Mouse (Mus musculus) hindbrain, embryonic 13.5 days (tissue): ENCODE data around the gene Hpn. TPM values are rescaled to one million over a fixed set of nuclear protein-coding genes. Genes with fewer than 3 reads are reported as not detected.

ENCODE experiments used
- ATAC-seq: fragments of 200-750 bp; cut with Nextera tagmentation; 2 replicates; pipeline ENCODE4 v1.8.0; 2017; ENCODE audit warnings: moderate TSS enrichment; ENCODE audit not compliant: low FRiP score
- H3K27ac ChIP-seq: fragments of 300-500 bp; sonication (generic); 2 replicates; pipeline ENCODE4 v1.5.1; 2015; ENCODE audit warnings: inconsistent platforms, mild to moderate bottlenecking, moderate library complexity
- H3K27me3 ChIP-seq: fragments of 300-500 bp; sonication (generic); 2 replicates; pipeline ENCODE4 v1.6.1; 2015; ENCODE audit warnings: mild to moderate bottlenecking, inconsistent platforms
- H3K36me3 ChIP-seq: fragments of 300-500 bp; sonication (generic); 2 replicates; pipeline ENCODE4 v1.6.1; 2015; ENCODE audit warnings: mild to moderate bottlenecking, inconsistent platforms
- H3K4me1 ChIP-seq: fragments of 300-500 bp; sonication (generic); replicated peaks from 2 replicates; pipeline ENCODE4 v1.6.1; 2015; ENCODE audit warnings: inconsistent platforms
- H3K4me2 ChIP-seq: fragments of 300-500 bp; sonication (generic); 2 replicates; pipeline ENCODE4 v1.6.1; 2015; ENCODE audit warnings: inconsistent platforms, mild to moderate bottlenecking, moderate library complexity
- H3K4me3 ChIP-seq: fragments of 300-500 bp; sonication (generic); 2 replicates; pipeline ENCODE4 v1.5.1; 2015; ENCODE audit warnings: mild to moderate bottlenecking, inconsistent platforms
- H3K9ac ChIP-seq: fragments of 300-500 bp; sonication (generic); 2 replicates; pipeline ENCODE4 v1.6.1; 2015; ENCODE audit warnings: mild to moderate bottlenecking, inconsistent platforms
- H3K9me3 ChIP-seq: fragments of 300-500 bp; sonication (generic); 2 replicates; pipeline ENCODE4 v1.6.1; 2016; ENCODE audit warnings: inconsistent platforms
- WGBS: fragments of 180-500 bp; shearing (Covaris S2); methylation state at CpG from one replicate; pipeline ENCODE4 v1.1.7; 2015; 5-methylcytosine and 5-hydroxymethylcytosine counted together
- polyA plus RNA-seq: library from polyadenylated mRNA; unstranded; fragments of >200 nt; fragmentation: Nextera tagmentation; extraction: Ambion mirVana; gene quantifications from 2 replicates; pipeline ENCODE4 v1.2.1, GENCODE M21; 2015

The Hpn gene
- polyA plus RNA-seq, 1 experiment from 2014 or later = 0.65 TPM

DNA sequence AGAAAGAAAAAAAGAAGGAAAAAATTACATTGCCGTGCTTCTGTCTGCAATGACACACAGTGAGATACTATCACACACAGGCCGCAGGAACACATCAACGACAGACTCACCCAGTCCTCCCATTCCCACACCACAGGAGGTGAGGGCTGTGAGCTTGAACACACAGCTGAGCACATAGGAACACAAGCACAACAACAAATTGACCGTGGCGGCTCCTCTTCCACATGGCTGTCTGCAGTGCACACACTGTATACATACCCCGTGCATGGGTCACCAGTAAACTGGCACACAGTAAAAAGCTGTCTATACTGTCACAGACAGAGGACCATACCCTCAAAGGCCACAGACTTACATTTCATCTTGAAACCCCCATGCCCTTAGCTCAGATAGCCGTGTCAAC is 58.6 kb downstream of the Hpn start:
- WGBS = 81% methylated on average over 7 of the region's 7 CpGs
- no peak for ATAC-seq
- Histone ChIP-seq H3K27me3 (peaks cover 39% of the 10 kb centered on the region), H3K4me2 (no peak overlapping the region), H3K4me1 (peaks cover 33% of the 10 kb centered on the region), H3K27ac (no peak overlapping the region), H3K9ac (no peak overlapping the region), H3K4me3 (no peak overlapping the region), H3K36me3 (no peaks in the 10 kb centered on the region), H3K9me3 (no peaks in the 10 kb centered on the region)

DNA sequence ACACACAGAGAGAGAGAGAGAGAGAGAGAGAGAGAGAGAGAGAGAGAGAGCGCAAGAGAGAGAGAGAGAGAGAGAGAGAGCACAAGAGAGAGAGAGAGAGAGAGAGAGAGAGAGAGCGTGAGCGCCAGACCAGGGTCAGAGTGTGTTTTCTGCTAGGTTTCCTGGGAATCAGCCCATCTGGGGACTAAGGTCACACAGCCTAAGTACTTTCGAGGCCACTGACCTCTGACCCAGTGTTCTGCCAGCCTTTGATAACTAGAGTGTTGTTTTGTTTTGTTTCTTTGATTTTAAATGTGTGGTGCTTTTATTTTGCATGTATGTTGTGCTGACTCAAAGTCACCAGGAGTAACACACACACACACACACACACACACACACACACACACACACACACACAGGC is 59.2 kb downstream of the Hpn start:
- WGBS = 31% methylated on average over 4 of the region's 4 CpGs

DNA sequence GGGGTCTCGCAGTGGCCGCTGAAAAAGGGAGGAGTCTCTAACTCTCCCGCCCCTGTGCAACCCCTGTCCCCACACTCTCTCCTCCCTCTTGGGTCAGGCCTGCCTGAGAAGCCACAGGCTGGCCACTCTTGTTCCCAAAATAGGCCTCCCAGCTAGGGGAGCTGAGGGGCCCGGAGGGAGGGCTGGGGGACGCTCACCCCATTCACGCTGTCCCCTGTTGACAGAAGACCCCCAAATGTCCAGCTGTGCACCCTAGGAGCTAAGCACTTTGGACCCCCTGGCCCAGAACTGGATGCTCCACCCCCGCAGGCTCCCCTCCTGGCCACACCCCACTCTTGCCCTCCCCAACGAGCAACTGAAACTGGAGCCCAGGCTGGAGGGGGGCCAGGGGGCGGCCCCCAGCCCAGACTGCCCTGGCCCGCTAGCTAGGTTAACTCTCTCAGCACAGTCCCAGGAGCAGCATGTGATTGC is 59.7 kb downstream of the Hpn start:
- Histone ChIP-seq H3K27ac (no peak overlapping the region), H3K4me3 (no peak overlapping the region), H3K27me3 (peaks cover 49% of the 10 kb centered on the region), H3K9me3 (no peaks in the 10 kb centered on the region), H3K4me1 (peaks cover 44% of the 10 kb centered on the region), H3K4me2 (peak overlapping the region; percentile 23; the same call in 1 of the 2 replicates), H3K36me3 (no peaks in the 10 kb centered on the region), H3K9ac (peak overlapping the region; percentile 24; the same call in 1 of the 2 replicates)
- no peak for ATAC-seq
- 4% methylated on average over 9 of the region's 10 CpGs for WGBS

More for the DNA sequence above, 59.2 kb downstream of the Hpn start:
- H3K27me3 ChIP-seq = peaks cover 44% of the 10 kb centered on the region
- H3K27ac ChIP-seq = no peak overlapping the region
- no peak for ATAC-seq
- no peak overlapping the region for H3K4me2 ChIP-seq
- no peak overlapping the region for H3K9ac ChIP-seq
- peaks cover 39% of the 10 kb centered on the region for H3K4me1 ChIP-seq
- H3K36me3 ChIP-seq = no peaks in the 10 kb centered on the region
- no peaks in the 10 kb centered on the region for H3K9me3 ChIP-seq
- no peak overlapping the region for H3K4me3 ChIP-seq

DNA sequence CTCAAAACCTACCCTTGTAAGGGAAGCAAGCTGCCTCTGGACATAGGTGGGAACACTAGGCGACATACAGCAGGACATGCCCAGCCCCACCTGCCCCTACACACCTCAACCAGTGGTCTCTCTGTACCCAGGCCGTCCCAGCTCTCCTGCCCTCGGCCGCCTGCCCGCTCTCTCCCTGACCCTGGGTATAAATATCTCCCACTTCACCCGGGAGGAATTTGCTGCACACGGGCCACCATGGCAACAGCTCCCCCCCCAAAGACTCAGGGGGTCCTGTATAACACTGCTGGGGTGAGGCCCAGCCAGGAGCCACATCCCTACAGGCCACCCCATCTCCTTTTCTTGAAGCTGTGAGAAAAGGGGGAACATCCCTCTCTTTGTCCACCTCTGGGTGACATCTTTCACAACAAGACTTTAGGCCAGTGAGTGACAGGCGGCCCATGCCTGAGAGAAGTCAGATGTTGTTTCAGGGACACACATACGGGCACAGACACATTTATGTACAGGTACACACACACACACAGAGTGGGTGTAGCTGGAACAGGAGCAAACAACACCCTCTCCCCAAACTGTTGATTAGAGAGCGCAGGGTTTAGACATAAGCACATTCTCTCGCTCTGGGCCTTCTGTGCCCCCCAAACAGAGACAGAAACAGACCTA is 60.3 kb downstream of the Hpn start:
- 40% methylated on average over 11 of the region's 11 CpGs for WGBS
- Histone ChIP-seq H3K9me3 (no peaks in the 10 kb centered on the region), H3K4me2 (peak overlapping the region; percentile 23; the same call in 1 of the 2 replicates), H3K36me3 (no peaks in the 10 kb centered on the region), H3K27me3 (peaks cover 53% of the 10 kb centered on the region), H3K27ac (no peak overlapping the region), H3K4me1 (peaks cover 50% of the 10 kb centered on the region), H3K9ac (peak overlapping the region; percentile 24; the same call in 1 of the 2 replicates), H3K4me3 (no peak overlapping the region)
- ATAC-seq = no peak

DNA sequence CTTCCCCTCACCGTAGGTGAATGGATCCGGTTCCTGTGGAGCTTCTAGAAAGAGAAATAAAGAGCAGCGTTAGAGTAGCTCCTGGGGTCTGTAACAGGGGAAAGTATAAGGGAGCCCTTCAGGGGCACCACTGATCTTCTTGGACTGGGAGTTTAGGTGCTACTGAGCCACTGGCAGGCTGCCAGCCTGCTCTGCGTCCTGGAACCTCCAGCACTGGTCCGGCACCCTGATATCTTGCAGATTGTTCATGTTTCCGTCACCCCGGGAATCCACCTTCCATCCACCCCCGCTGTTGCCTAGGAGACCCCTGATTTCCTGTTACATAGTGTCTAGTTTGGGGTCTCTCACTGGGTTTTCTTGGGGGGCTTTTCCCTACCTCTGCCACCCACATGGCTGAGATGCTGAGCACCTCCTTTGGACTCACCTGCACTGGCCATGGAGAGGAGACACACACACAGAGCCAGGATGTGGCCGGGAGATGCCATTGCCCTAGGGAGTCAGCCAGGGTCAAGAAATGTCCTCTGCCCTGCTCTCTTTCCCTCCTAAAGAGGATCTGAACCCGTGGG is 61.1 kb downstream of the Hpn start:
- no peaks in the 10 kb centered on the region for H3K9me3 ChIP-seq
- H3K9ac ChIP-seq = no peak overlapping the region; the same call in 1 of the 2 replicates
- peaks cover 58% of the 10 kb centered on the region for H3K4me1 ChIP-seq
- H3K36me3 ChIP-seq = no peaks in the 10 kb centered on the region
- ATAC-seq = no peak
- 26% methylated on average over 10 of the region's 10 CpGs for WGBS
- no peak overlapping the region for H3K4me2 ChIP-seq
- H3K4me3 ChIP-seq = no peak overlapping the region
- H3K27ac ChIP-seq = no peak overlapping the region
- H3K27me3 ChIP-seq = peaks cover 53% of the 10 kb centered on the region

DNA sequence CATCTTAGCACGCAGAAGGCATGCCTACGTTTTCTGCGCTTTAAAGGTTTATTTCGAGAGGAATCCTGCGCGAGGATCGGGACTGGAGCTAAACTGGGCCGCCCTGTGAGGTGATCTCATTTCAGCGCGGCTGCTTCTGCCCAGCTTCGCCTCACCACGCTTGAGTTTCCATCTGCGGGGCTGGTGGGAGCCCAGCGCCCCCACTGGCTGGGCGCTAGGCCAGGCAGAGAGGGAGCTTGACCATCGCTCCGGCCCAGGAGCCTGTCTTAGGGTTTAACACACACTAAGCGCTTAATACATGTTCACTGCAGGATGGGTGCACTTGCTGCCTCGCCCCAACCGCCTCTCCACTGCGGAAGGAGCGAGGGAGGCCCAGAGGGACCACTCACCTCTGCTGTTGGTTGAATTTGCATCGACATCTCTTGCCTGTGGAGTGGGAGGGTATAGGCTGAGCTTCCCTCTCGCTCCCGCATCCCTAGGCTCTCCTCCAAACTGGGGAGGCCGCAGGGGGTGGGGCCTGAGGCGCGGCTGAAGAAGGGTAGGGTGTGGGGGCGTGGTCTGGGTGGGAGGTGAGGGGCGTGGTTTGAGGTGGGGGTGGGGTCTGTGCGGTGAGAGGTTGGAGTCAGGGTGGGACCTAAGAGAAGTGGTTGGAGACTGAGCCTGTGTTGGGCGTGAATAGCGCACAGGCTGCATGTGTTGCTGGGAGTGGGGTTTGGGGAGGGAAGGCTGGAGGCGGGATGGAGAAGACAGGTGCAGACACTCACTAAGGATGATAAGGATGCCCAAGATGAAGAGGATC is 62.3 kb downstream of the Hpn start:
- H3K27me3 ChIP-seq = peaks cover 63% of the 10 kb centered on the region
- under 1% methylated on average over 34 of the region's 34 CpGs for WGBS

DNA sequence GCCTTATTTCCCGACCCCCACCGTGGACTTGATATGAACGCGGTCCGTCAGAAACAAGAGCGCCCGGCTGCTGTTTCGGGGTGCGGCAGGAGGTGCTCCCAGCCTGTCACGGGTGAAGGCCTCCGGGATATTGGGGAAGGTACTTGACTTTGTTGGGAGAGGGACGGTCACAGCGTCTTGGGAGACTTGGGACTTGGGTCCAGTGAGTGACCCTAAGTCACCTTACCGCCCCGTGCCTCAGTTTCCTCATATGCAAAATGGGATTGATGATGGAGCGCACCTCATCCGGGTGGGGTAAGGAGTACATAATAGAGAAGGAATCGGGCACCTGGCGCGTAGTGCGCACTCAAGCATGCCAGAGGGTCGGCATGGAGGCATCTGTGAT is 62.8 kb downstream of the Hpn start:
- Histone ChIP-seq H3K9ac (peak overlapping the region; percentile 39), H3K27me3 (peaks cover 69% of the 10 kb centered on the region), H3K27ac (no peak overlapping the region), H3K4me2 (peak overlapping the region; percentile 62), H3K4me1 (peaks cover 58% of the 10 kb centered on the region), H3K36me3 (no peaks in the 10 kb centered on the region), H3K4me3 (peak overlapping the region; percentile 24), H3K9me3 (no peaks in the 10 kb centered on the region)
- ATAC-seq = no peak
- 2% methylated on average over 22 of the region's 22 CpGs for WGBS

More for the DNA sequence above, 62.3 kb downstream of the Hpn start:
- Histone ChIP-seq H3K9ac (peak overlapping the region; percentile 39), H3K4me3 (peak overlapping the region; percentile 24), H3K9me3 (no peaks in the 10 kb centered on the region), H3K27ac (no peak overlapping the region), H3K4me2 (peak overlapping the region; percentile 62), H3K4me1 (peaks cover 58% of the 10 kb centered on the region), H3K36me3 (no peaks in the 10 kb centered on the region)
- ATAC-seq = peak; percentile 15; the same call in 1 of the 2 replicates

DNA sequence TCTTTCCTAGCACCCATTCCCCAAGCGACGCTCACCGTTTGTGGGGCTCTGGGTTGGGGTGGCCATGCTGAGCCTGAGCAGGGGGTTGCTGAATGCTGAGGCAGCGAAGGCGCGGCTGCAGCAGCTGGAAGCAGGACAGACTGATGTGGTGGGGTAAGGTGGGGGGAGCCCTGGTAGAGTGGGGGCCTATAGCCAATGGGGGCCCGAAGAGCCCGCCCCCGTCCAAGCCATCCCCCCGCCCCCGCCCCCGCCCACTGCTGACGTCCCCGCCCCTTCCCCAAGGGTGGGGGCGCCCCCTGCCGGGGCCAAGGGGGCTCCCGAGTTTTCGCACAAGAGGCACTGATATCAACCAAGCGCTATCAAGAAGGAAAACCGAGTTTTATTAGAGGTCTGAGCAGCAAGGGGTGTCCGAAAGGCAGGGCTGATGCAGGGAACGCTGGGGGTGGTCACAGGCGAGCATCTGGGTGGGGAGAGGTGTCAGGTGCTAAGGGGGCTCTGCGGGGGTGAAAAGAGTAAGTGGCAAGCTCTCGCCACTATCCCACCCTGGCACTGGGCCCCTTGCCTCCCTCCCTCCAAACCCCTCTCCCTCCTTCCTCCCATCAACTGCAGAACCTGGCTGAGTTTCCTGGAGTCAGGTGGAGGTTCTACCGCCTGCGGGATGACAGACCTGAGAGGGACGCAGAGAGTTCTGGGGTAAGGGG is 63.6 kb downstream of the Hpn start, which contains the start of gene Fxyd7:
Fxyd7 (minus strand) TSS at position 147 of the 701 bp plus-strand sequence.
- H3K4me1 ChIP-seq = peaks cover 58% of the 10 kb centered on the region
- H3K4me3 ChIP-seq = peak within 1 kb of the TSS; percentile 42
- no peaks in the 10 kb centered on the region for H3K9me3 ChIP-seq
- ATAC-seq = peak; percentile 21
- H3K36me3 ChIP-seq = no peaks in the 10 kb centered on the region
- peak within 1 kb of the TSS; percentile 62 for H3K4me2 ChIP-seq
- WGBS = 1% methylated on average over 27 of the region's 28 CpGs
- H3K27me3 ChIP-seq = peaks cover 70% of the 10 kb centered on the region
- peak within 1 kb of the TSS; percentile 69 for H3K9ac ChIP-seq
- H3K27ac ChIP-seq = peak within 1 kb of the TSS; percentile 77

DNA sequence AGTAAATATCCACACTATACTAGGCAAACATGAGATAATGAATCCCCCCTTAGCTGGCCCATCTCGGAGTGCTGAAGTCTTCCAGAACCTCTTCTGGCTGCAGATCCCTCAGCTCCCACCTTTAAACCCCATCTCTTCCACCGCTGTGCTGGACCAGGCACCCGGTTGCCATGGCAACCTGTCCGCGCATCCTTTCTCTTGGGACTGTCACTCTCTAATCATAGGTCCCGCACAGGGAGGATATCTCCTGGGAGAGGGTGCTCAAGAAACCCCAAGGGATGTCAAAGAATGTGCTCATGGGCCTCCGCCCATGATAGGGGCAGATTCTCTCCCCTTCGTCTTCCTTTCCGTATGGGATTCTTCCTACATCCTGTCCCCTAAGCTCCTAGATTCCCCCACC is 64.2 kb downstream of the Hpn start:
- peak; percentile 37 for ATAC-seq
- peak overlapping the region; percentile 77; the same call in 1 of the 2 replicates for H3K27ac ChIP-seq
- H3K9me3 ChIP-seq = no peaks in the 10 kb centered on the region
- H3K4me1 ChIP-seq = peaks cover 58% of the 10 kb centered on the region
- WGBS = 2% methylated on average over 9 of the region's 9 CpGs
- H3K4me3 ChIP-seq = peak overlapping the region; percentile 42
- H3K9ac ChIP-seq = peak overlapping the region; percentile 69
- peak overlapping the region; percentile 62 for H3K4me2 ChIP-seq
- no peaks in the 10 kb centered on the region for H3K36me3 ChIP-seq
- peaks cover 74% of the 10 kb centered on the region for H3K27me3 ChIP-seq

DNA sequence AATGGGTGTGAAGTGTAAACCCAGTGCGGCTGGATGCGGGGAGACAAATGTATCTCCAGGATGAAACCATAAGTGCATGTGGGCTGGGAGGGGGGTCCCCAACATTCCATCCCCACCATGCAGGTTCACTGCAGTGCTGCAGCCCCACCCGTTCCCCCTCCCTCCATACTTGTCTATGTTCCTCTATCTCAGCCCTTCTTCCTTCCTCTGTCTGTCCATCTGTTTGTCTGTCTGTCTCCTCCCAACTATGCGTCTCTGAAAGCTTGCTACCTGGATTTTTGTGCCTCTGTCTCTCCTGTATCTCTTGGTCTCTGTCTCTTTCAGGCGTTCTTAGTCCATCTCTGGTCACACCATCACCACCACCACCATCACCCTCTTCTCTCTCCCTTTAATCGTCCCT is 64.6 kb downstream of the Hpn start:
- peak overlapping the region; percentile 42 for H3K4me3 ChIP-seq
- H3K27me3 ChIP-seq = peaks cover 76% of the 10 kb centered on the region
- H3K9ac ChIP-seq = peak overlapping the region; percentile 69
- peak; percentile 1; the same call in 1 of the 2 replicates for ATAC-seq
- H3K4me2 ChIP-seq = peak overlapping the region; percentile 62
- peaks cover 56% of the 10 kb centered on the region for H3K4me1 ChIP-seq
- peak overlapping the region; percentile 77 for H3K27ac ChIP-seq
- 2% methylated on average over 6 of the region's 6 CpGs for WGBS
- H3K36me3 ChIP-seq = no peaks in the 10 kb centered on the region
- H3K9me3 ChIP-seq = no peaks in the 10 kb centered on the region

DNA sequence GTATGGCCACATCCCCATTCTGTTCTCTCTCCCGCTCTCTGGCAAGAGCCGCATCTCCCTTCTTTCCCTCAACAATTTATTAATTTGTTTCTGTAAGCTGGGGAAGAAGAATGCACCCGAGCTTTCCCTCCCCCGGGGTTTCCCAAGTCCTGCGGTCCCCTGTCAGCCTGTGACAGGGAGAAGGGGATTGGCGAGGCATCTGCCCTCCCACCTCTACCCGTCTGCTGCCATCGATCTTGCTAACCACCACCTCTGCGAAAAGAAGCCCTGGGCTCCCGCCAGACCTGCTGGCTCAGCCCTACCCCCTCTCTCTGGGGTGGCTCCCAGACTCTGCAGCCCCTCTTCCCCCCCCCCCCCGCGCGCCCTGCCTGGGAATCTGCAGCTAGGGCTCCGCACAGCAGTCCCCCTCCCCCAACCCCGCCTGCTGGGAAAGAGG is 65.2 kb downstream of the Hpn start:
- Histone ChIP-seq H3K27me3 (peaks cover 80% of the 10 kb centered on the region), H3K27ac (peak overlapping the region; percentile 77), H3K4me1 (peaks cover 50% of the 10 kb centered on the region), H3K9me3 (no peaks in the 10 kb centered on the region), H3K9ac (peak overlapping the region; percentile 69), H3K4me2 (peak overlapping the region; percentile 62), H3K4me3 (peak overlapping the region; percentile 42), H3K36me3 (no peaks in the 10 kb centered on the region)
- under 1% methylated on average over 14 of the region's 15 CpGs for WGBS
- ATAC-seq = peak; percentile 30
